Mouse (Mus musculus) MEL (cell line): Measurements from ENCODE around the gene Iqcm. TPM values are rescaled to one million over a fixed set of nuclear protein-coding genes. Genes with fewer than 3 reads are reported as not detected.

Experiments used
- DNase-seq: peaks from one replicate; pipeline ENCODE4 v3.0.0; 2011; ENCODE audit warnings: low read depth, low spot score
- H3K27ac ChIP-seq: 2 replicates; pipeline ENCODE4 v1.5.1; 2012; ENCODE audit warnings: low read depth, mild to moderate bottlenecking, control low read depth, low read length, moderate library complexity; ENCODE audit not compliant: control insufficient read depth
- H3K27me3 ChIP-seq, 2 experiments: fragments of 150-350 bp in 1 of 2; sonication (generic) in 1 of 2; 2 replicates each; pipeline ENCODE4 v1.6.1; 2012; ENCODE audit warnings: low read length in 2 of 2, mild to moderate bottlenecking in 2 of 2, improper control_type of control experiment in 1 of 2, moderate library complexity in 1 of 2; ENCODE audit not compliant: insufficient read depth in 2 of 2, control insufficient read depth in 1 of 2
- H3K36me3 ChIP-seq, 2 experiments: 2 replicates each; pipeline ENCODE4 v1.6.1; 2012 to 2014; ENCODE audit warnings: low read length in 2 of 2, improper control_type of control experiment in 1 of 2, inconsistent platforms in 1 of 2, mild to moderate bottlenecking in 1 of 2; ENCODE audit not compliant: insufficient read depth in 2 of 2, control insufficient read depth in 1 of 2
- H3K4me1 ChIP-seq, 2 experiments: fragments of 150-350 bp in 1 of 2; sonication (generic) in 1 of 2; 2 replicates each; pipeline ENCODE4 v1.6.1; 2012; ENCODE audit warnings: low read length in 2 of 2, improper control_type of control experiment in 1 of 2, mild to moderate bottlenecking in 1 of 2; ENCODE audit not compliant: insufficient read depth in 2 of 2, control insufficient read depth in 1 of 2
- H3K4me3 ChIP-seq, 2 experiments: fragments of 150-350 bp in 1 of 2; sonication (generic) in 1 of 2; 2 replicates each; pipeline ENCODE4 v1.5.1; 2012; ENCODE audit warnings: low read depth in 2 of 2, low read length in 2 of 2, mild to moderate bottlenecking in 2 of 2, moderate library complexity in 2 of 2, control low read depth in 1 of 2, improper control_type of control experiment in 1 of 2; ENCODE audit not compliant: control insufficient read depth in 1 of 2, insufficient read depth in 1 of 2
- H3K79me2 ChIP-seq: 2 replicates; pipeline ENCODE4 v1.6.1; 2012; ENCODE audit warnings: mild to moderate bottlenecking, low read length, moderate library complexity; ENCODE audit not compliant: control insufficient read depth, poor library complexity, insufficient read depth
- H3K9ac ChIP-seq: 2 replicates; pipeline ENCODE4 v1.6.1; 2012; ENCODE audit warnings: low read depth, mild to moderate bottlenecking, control low read depth, low read length, moderate library complexity; ENCODE audit not compliant: control insufficient read depth, poor library complexity, severe bottlenecking
- H3K9me3 ChIP-seq: fragments of 150-350 bp; sonication (generic); replicated peaks from 2 replicates; pipeline ENCODE4 v1.6.1; 2012; ENCODE audit warnings: mild to moderate bottlenecking, low read length, improper control_type of control experiment, moderate library complexity; ENCODE audit not compliant: insufficient read depth
- BHLHE40 ChIP-seq: IDR thresholded peaks from 2 replicates; pipeline ENCODE4 v1.6.1; 2012; ENCODE audit warnings: low read depth, mild to moderate bottlenecking, inconsistent platforms, low read length, improper control_type of control experiment, borderline replicate concordance
- CHD2 ChIP-seq: IDR thresholded peaks from 2 replicates; pipeline ENCODE4 v1.6.1; 2011; ENCODE audit warnings: low read length, improper control_type of control experiment
- ELF1 ChIP-seq: IDR thresholded peaks from 2 replicates; pipeline ENCODE4 v1.6.1; 2014; ENCODE audit warnings: low read depth, mild to moderate bottlenecking, inconsistent platforms, low read length, improper control_type of control experiment, moderate library complexity
- EP300 ChIP-seq, 2 experiments: IDR thresholded peaks; 2 replicates each; pipeline ENCODE4 v1.6.1; 2011; ENCODE audit warnings: improper control_type of control experiment in 2 of 2, low read length in 2 of 2, low read depth in 1 of 2, mild to moderate bottlenecking in 1 of 2
- ETS1 ChIP-seq: IDR thresholded peaks from 2 replicates; pipeline ENCODE4 v1.6.1; 2012; ENCODE audit warnings: low read depth, mild to moderate bottlenecking, inconsistent platforms, low read length, improper control_type of control experiment, moderate library complexity
- HCFC1 ChIP-seq: IDR thresholded peaks from 2 replicates; pipeline ENCODE4 v1.6.1; 2012; ENCODE audit warnings: low read depth, mild to moderate bottlenecking, inconsistent platforms, low read length, improper control_type of control experiment, moderate library complexity
- MAX ChIP-seq: IDR thresholded peaks from 2 replicates; pipeline ENCODE4 v1.6.1; 2011; ENCODE audit warnings: low read length, improper control_type of control experiment
- MEF2A ChIP-seq: IDR thresholded peaks from 2 replicates; pipeline ENCODE4 v1.6.1; 2014; ENCODE audit warnings: low read depth, mild to moderate bottlenecking, inconsistent platforms, low read length, improper control_type of control experiment; ENCODE audit not compliant: poor library complexity, insufficient replicate concordance, severe bottlenecking; ENCODE audit errors: extremely low read depth
- NRF1 ChIP-seq: IDR thresholded peaks from 2 replicates; pipeline ENCODE4 v1.6.1; 2014; ENCODE audit warnings: low read depth, mild to moderate bottlenecking, inconsistent platforms, low read length, improper control_type of control experiment, moderate library complexity; ENCODE audit not compliant: poor library complexity, insufficient read depth, severe bottlenecking
- SIN3A ChIP-seq: IDR thresholded peaks from 2 replicates; pipeline ENCODE4 v1.6.1; 2012; ENCODE audit warnings: low read length, improper control_type of control experiment, inconsistent platforms
- SMC3 ChIP-seq: IDR thresholded peaks from 2 replicates; pipeline ENCODE4 v1.6.1; 2011; ENCODE audit warnings: low read depth, low read length, improper control_type of control experiment
- TAL1 ChIP-seq: IDR thresholded peaks from 2 replicates; pipeline ENCODE4 v1.6.1; 2012; ENCODE audit warnings: mild to moderate bottlenecking, inconsistent platforms, low read length, moderate library complexity, mixed read lengths
- USF2 ChIP-seq, 2 experiments: IDR thresholded peaks; 2 replicates each; pipeline ENCODE4 v1.6.1; 2011 to 2012; ENCODE audit warnings: improper control_type of control experiment in 2 of 2, low read length in 2 of 2, borderline replicate concordance in 1 of 2, inconsistent platforms in 1 of 2, low read depth in 1 of 2, mild to moderate bottlenecking in 1 of 2; ENCODE audit not compliant: insufficient read depth in 1 of 2
- ZMIZ1 ChIP-seq: IDR thresholded peaks from 2 replicates; pipeline ENCODE4 v1.6.1; 2012; ENCODE audit warnings: low read depth, mild to moderate bottlenecking, inconsistent platforms, low read length, improper control_type of control experiment, moderate library complexity
- ZNF384 ChIP-seq: IDR thresholded peaks from 2 replicates; pipeline ENCODE4 v1.6.1; 2012; ENCODE audit warnings: low read depth, mild to moderate bottlenecking, inconsistent platforms, low read length, improper control_type of control experiment
- polyA plus RNA-seq, 2 experiments: library from polyadenylated mRNA; stranded (reverse) in 1 of 2; unstranded in 1 of 2; fragments of >175 nt in 1 of 2; fragments of >200 nt in 1 of 2; gene quantifications; 2 replicates each; pipeline versions ENCODE4 v1.2.1 to v1.2.4; 2012; ENCODE audit warnings: low replicate concordance in 2 of 2, low read depth in 1 of 2; ENCODE audit not compliant: insufficient read length in 2 of 2, insufficient read depth in 1 of 2, missing spikeins in 1 of 2
- total RNA-seq: library from RNA; depleted of rRNA; stranded (reverse); fragments of 300-350 nt; gene quantifications from 2 replicates; pipeline ENCODE4 v1.2.3, GENCODE M21; 2012

Gene Iqcm
- total and polyA plus RNA-seq, 3 experiments = not detected

DNA sequence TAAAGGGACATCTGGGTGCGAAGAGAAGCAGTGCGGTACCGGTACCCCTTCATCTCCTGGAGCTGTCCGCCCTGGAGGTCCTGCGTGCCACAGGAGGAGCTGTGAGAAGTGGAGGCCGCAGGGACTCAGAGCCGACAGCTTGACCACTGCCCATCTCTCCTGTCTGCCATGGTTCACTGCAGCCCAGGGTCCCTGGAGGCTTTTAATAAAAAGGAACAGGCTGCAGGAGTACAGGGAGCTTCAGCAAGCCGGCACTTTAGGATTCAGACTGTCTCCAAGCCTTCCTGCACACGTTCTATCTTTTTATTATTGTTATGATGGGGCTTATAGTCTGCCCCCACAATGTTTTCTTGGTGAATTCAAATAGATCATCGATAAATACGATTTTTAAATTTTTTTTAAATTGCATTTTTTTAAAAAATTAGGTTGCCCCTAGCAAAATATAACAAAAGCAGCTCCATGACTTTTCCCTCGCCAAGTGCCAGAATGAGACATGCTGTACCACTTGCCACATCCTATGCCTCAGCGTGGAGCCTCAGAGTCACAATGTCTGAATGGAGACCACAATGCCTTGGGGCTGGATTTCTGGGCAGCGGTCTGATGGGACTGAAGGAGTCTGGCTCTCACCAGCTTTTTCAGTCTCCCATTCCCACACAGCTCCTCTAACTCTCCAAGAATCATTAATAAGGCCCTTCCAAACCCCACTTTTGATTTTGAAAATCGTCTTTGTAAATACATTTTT is 469.3 kb downstream of the Iqcm start:
- no peaks in the 10 kb centered on the region for H3K27me3 ChIP-seq
- H3K4me3 ChIP-seq = no peak overlapping the region
- H3K4me1 ChIP-seq = no peaks in the 10 kb centered on the region
- TF ChIP-seq BHLHE40 = no peak
- no peak for TF ChIP-seq MAX
- TF ChIP-seq HCFC1 = no peak
- no peak for TF ChIP-seq ZNF384
- TF ChIP-seq ZMIZ1 = no peak
- TF ChIP-seq ETS1 = no peak
- TF ChIP-seq USF2 (IDR thresholded peaks at IDR 0.05; ENCODE audit: borderline replicate concordance in 1 of 2, insufficient read depth in 1 of 2, low read depth in 1 of 2, low read length in 2 of 2) = no peak
- H3K79me2 ChIP-seq = no peaks in the 10 kb centered on the region
- no peak for DNase-seq
- no peak overlapping the region for H3K9ac ChIP-seq
- H3K36me3 ChIP-seq = no peaks in the 10 kb centered on the region
- H3K27ac ChIP-seq = no peak overlapping the region
- H3K9me3 ChIP-seq = no peaks in the 10 kb centered on the region

DNA sequence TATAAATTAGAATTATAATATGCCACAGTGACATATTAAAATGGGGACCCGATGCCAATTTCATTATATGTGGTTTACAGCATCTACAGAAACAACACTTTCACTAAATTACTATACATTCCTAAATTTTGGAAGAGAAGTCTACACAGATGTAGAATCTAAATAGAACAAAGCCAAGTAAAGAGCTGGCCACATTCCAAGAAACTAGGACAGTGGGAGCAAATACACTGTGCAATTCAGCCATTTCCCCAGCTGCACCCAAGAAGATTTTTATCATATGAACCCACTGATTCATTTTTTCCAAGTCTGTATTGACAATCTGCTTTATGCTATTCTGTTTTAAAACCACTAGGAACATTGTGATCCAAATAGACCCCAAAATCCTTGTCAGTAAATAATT is 500.7 kb downstream of the Iqcm start:
- Histone ChIP-seq H3K4me1 (no peaks in the 10 kb centered on the region), H3K27ac (no peak overlapping the region), H3K9ac (no peak overlapping the region), H3K79me2 (no peaks in the 10 kb centered on the region), H3K36me3 (no peaks in the 10 kb centered on the region), H3K27me3 (no peaks in the 10 kb centered on the region), H3K4me3 (no peak overlapping the region)
- no peak for TF ChIP-seq CHD2
- TF ChIP-seq SIN3A = no peak
- no peak for TF ChIP-seq MEF2A
- TF ChIP-seq TAL1 = no peak
- no peak for TF ChIP-seq ELF1
- TF ChIP-seq EP300 (IDR thresholded peaks at IDR 0.05; ENCODE audit: low read depth in 1 of 2, low read length in 2 of 2) = no peak
- TF ChIP-seq SMC3 = no peak
- TF ChIP-seq BHLHE40 = no peak
- no peak for TF ChIP-seq ZMIZ1
- no peak for TF ChIP-seq ZNF384
- TF ChIP-seq NRF1 = no peak
- TF ChIP-seq, all 39 proteins: peak for 0
- DNase-seq = no peak
- H3K9me3 ChIP-seq = no peaks in the 10 kb centered on the region
